Mouse (Mus musculus) C2C12 (cell line): ENCODE results near the gene Med4.

Experiments used
- CTCF ChIP-seq: IDR thresholded peaks from one replicate; pipeline ENCODE4 v1.5.1; 2011; ENCODE audit not compliant: control insufficient read depth, insufficient read depth, insufficient read length
- MAX ChIP-seq: IDR thresholded peaks from one replicate; pipeline ENCODE4 v1.6.1; 2011; ENCODE audit warnings: mild to moderate bottlenecking, control low read depth

- TF ChIP-seq CTCF, result no peak
- no peak for TF ChIP-seq MAX
These were observed 43.4 kb downstream of the Med4 start for GRCm38 (mm10) chr14:73553122-73553696.
